Mouse (Mus musculus) urinary bladder, postnatal 36 days (tissue): Measurements from ENCODE around the gene Paxbp1.
"Not testable (repeated sequence)": the region's sequence is repeated elsewhere in the genome, so short reads cannot be mapped to it uniquely, and the experiment has no call there.

Source experiments
- DNase-seq, 2 experiments: peaks; one replicate each; pipeline ENCODE4 v3.0.0; 2022; ENCODE audit warnings: low spot score in 2 of 2, mixed read lengths in 1 of 2

Gene Paxbp1

GRCm38 (mm10) chr16:91044270-91045182 lies at the start of gene Paxbp1:
Gene Paxbp1, minus strand, starts transcription at chr16:91044543.
- peak; percentile 97 to 99 for DNase-seq

DNA sequence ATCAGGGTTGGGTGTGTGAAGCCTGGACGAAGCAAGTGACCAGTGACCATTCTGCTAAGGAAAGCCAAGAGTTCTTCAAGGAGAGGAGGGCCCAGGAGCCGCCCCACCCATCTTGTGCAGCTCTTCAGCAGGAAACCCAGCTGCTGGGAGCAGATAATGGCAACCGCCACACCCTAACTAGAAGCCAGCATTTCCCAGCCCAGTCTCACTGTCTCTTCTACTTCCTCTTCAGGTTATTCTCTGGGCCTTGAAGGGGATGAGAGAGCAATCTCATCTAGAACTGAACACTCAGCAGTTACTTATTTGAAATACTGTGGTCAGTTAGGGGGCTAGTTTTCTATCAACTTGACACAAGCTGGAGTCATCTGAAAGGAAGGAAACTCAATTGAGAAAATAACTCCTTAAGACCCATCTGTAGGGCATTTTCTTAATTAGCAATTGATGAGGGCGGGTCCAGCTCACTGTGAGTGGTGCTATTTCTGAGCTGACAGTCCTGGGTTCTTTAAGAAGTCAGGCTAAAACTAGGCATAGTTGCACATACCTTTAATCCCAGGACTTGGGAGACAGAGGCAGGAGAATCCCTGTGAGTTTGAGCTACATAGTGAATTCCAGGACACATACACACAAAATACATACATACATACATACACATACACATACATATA lies 42.4 kb upstream of the Paxbp1 start:
- DNase-seq, result no peak

GRCm38 (mm10) chr16:91085239-91085825 lies 41.0 kb upstream of the Paxbp1 start:
- no peak for DNase-seq

GRCm38 (mm10) chr16:91084307-91085238 lies 40.2 kb upstream of the Paxbp1 start:
- DNase-seq, result peak in 1 of 2 experiments; percentile 32

GRCm38 (mm10) chr16:91083002-91083646 lies 38.8 kb upstream of the Paxbp1 start:
- no peak for DNase-seq

GRCm38 (mm10) chr16:91081508-91081907 lies 37.2 kb upstream of the Paxbp1 start:
- DNase-seq, result peak; percentile 33 to 58

GRCm38 (mm10) chr16:91076180-91076579 lies 31.8 kb upstream of the Paxbp1 start:
- no peak for DNase-seq

DNA sequence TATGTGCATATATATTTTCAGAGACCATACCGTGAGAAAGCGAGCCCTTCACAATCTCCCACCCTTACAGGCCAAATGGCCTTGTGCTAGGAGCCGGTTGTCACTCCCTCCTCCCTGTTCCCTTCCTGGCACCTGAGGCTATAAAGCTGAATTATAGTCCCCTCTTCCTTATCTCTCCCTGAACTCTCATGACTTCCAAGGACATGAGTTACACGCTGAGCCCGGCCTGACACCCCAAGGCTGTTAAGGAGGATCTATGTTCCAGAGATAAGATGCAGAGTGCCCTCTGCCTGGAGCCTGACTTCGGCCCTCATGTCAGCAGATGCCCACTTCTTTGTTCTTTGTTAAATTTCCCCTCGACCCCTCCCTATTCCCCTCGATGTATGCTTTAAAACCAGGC lies 31.1 kb upstream of the Paxbp1 start:
- not testable (repeated sequence) for DNase-seq

DNA sequence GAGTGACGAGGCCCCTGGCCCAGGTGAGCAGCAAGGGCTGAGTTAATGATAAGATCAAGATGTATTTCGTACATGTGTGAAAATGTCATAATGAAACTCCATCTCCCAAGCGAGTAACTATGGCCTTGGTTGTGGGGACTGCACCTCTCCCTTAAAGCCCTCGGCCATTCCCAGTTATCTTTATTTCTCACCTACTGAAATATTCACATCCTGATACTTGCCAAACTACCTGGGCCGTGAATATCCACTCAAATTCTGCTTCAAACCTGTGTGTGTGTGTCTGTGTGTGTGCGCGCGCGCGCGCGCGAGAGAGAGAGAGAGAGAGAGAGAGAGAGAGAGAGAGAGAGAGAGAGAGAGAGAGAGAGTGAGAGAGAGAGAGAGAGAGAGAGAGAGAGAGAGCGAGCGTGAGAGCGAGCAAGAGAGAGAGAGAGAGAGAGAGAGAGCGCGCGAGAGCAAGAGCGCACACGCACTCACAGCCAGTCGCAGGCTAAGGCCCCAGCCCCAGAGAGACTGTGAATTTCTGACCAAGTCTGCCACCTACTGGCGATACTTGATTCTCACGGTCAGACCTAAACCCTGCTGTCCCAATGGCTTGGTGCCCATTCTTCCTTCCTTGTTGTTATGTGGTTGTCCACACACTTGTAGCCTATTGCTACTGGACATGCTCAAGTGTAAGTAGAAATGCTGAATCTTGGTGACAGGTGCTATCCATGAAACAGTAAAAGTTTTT lies 29.0 kb upstream of the Paxbp1 start:
- DNase-seq, result peak; percentile 79 to 85

GRCm38 (mm10) chr16:91072256-91072655 lies 27.9 kb upstream of the Paxbp1 start:
- no peak for DNase-seq

DNA sequence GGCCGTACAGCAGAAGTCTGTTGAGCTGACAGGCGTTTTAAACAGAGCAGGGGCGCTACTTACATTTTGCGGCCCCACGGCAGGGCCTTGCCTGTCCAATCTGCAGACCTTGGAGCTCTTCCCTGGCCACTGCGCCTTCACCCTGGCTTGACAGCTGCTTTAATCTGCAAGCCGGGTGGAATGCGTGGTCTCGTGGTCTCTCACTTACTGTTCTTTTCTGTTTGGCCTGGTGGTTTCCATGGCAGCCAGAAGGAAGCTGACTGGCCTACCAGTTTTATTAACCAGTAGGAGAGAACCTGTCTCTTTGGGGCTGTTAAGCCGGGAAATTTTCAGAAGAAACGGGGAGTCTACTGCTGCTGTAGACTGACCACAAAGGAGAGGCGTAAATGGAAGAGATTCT lies 24.6 kb upstream of the Paxbp1 start:
- no peak for DNase-seq

DNA sequence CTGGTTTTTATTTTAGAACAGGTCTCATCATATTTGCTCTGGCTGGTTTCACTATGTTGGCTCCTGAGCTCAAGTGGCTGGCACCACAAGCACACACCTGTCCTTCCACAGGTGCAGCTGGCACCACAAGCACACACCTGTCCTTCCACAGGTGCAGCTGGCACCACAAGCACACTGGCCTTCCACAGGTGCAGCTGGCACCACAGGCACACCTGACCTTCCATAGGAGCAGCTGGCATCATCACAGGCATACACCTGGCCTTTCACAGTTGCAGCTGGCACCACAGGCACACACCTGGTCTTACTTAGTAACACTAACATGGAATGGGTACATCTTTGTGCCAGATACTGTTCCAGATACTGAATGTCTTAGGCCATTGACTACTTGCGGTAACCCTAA lies 22.8 kb upstream of the Paxbp1 start:
- DNase-seq, result no peak

GRCm38 (mm10) chr16:91064583-91065365 lies 20.4 kb upstream of the Paxbp1 start:
- DNase-seq, result no peak

DNA sequence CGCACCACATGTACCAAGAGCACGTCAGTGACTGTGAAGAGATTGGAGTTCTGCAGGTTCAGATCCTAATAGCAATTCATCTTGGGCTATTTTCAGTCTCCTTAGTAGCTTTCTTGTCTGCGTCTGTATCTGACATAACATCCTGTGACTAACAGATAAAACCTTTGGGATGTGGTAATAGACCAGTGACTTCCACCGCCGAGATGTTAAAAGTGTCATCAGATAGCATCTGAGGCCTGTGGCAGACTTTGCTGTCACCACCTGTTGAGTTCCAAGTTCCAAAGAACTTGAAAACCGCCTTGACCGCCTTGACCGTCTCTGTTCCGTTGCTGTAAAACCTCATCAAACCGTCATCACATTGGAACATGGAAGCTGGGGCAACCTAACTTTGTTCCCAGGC lies 19.4 kb upstream of the Paxbp1 start:
- DNase-seq, result no peak

DNA sequence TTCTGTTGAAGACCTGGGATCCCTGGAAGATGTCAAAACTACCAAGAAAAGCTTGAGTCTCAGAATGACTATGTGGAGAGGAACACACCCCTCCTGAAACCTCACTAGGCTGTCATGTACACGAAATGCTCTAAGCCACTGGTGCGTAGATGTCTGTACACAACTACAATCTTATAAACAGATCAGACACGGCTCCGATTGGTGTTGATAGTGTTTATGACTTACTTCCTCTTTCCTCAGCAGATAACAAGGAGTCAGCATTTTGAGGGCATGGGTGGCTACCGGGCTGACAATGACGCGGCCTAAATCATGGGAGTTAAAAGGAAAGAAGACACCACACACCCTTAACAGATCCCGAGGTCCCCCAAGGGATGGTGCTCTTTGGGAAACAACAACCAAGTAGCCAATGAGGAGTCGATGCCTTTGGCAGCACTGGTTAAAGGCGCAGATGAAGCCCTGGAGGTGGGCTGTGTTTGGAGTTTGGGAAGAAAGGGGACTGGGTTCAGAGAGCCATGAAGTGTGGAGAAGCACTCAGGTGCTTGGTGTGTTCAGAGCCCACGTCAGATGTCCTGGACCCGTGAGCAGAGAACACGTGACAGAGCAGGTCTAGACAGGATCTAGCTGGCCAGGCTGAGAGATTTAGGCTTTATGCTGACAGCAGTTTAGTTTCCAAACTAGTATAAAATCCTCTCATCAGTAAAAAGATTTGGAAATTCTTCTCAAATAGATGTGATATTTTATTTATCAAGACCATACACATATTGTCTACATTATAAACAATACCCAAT lies 17.4 kb upstream of the Paxbp1 start:
- DNase-seq, result no peak

DNA sequence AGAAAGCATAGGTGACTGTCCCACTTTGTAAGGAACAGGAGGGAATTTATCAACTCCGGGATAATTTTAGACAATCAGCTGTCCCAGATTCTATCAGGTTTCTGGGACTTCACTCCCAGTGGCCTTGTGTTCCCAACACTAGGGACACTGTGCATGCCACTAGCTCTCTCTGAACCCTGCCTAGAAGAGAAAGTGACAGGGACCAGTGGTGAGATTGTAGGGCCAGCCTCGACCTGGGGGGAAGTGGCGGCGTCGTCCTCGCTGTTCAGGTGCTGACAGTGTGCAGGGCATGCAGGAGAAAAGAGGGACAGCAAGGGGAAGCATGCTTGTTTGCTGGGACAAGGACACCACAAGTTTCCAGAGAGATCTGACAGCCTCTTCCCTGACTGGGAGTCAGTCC lies 13.4 kb upstream of the Paxbp1 start:
- DNase-seq, result no peak

- DNase-seq, result no peak
These were observed 12.9 kb upstream of the Paxbp1 start for GRCm38 (mm10) chr16:91057261-91057660.

- peak in 1 of 2 experiments; percentile 18 for DNase-seq
These were observed 11.9 kb upstream of the Paxbp1 start for GRCm38 (mm10) chr16:91056043-91056821.
